ENCODE assay signal across 8 mouse cellular contexts in genomic region chr16:98081140-98081539, GRCm38 (mm10). TPM values are rescaled to one million over a fixed set of nuclear protein-coding genes. Genes with fewer than 3 reads are reported as not detected.
DNase-seq lines count a peak whose midpoint lies in the region; ATAC-seq lines count a peak whose summit lies in the region.
"Not testable (repeated sequence)": the region's sequence is repeated elsewhere in the genome, so short reads cannot be mapped to it uniquely, and the experiment has no call there.

No protein-coding gene starts in this region.

- H3K4me2 ChIP-seq in embryonic facial prominence, embryonic 13.5 days: peak overlapping the region; percentile 69
- peak overlapping the region; percentile 84 for H3K4me2 ChIP-seq in hindbrain, embryonic 16.5 days (ENCODE audit: low read length)
- H3K4me2 ChIP-seq in limb, embryonic 11.5 days (ENCODE audit: low read depth, severe bottlenecking): peak overlapping the region; percentile 46
- peak overlapping the region; percentile 81 for H3K4me2 ChIP-seq in lung, embryonic 15.5 days

- H3K9me3 ChIP-seq in embryonic facial prominence, embryonic 13.5 days: peaks cover 12% of the 10 kb centered on the region
- H3K9me3 ChIP-seq in heart, embryonic 10.5 days; hindbrain, embryonic 16.5 days (ENCODE audit: control insufficient read depth, low read length); limb, embryonic 11.5 days (ENCODE audit: control insufficient read depth, low read length); lung, embryonic 15.5 days: not testable (repeated sequence)

- not testable (repeated sequence) for H3K27ac ChIP-seq in embryonic facial prominence, embryonic 13.5 days; heart, embryonic 10.5 days; hindbrain, embryonic 16.5 days (ENCODE audit: low read depth, low read length); limb, embryonic 11.5 days (replicated peaks; ENCODE audit: low read depth, low read length)
- peak overlapping the region; percentile 92; the same call in 1 of the 2 replicates for H3K27ac ChIP-seq in lung, embryonic 15.5 days

- not testable (repeated sequence) for H3K36me3 ChIP-seq in embryonic facial prominence, embryonic 13.5 days; heart, embryonic 10.5 days; hindbrain, embryonic 16.5 days (ENCODE audit: control insufficient read depth, insufficient read depth, low read length); limb, embryonic 11.5 days (ENCODE audit: control insufficient read depth, insufficient read depth, low read length); lung, embryonic 15.5 days

- H3K4me1 ChIP-seq in embryonic facial prominence, embryonic 13.5 days; heart, embryonic 10.5 days; hindbrain, embryonic 16.5 days (ENCODE audit: control insufficient read depth, insufficient read depth, low read depth, low read length); limb, embryonic 11.5 days (ENCODE audit: control insufficient read depth, insufficient read depth, low read length): not testable (repeated sequence)
- peaks cover 12% of the 10 kb centered on the region; the same call in 1 of the 2 replicates for H3K4me1 ChIP-seq in lung, embryonic 15.5 days

- ATAC-seq in embryonic facial prominence, embryonic 13.5 days (ENCODE audit: insufficient number of reproducible peaks, insufficient read depth, low FRiP score, low TSS enrichment, low read depth); hindbrain, embryonic 16.5 days; limb, embryonic 11.5 days (ENCODE audit: insufficient number of reproducible peaks, low FRiP score, low TSS enrichment, low read depth); lung, embryonic 15.5 days (ENCODE audit: borderline replicate concordance, extremely low read depth, low FRiP score, low TSS enrichment): not testable (repeated sequence)

- WGBS in embryonic facial prominence, embryonic 13.5 days: 86% methylated on average over 1 of the region's 1 CpGs
- WGBS in heart, embryonic 10.5 days: 69% methylated on average over 1 of the region's 1 CpGs
- 50% methylated on average over 1 of the region's 1 CpGs for WGBS in hindbrain, embryonic 16.5 days
- 96% methylated on average over 1 of the region's 1 CpGs for WGBS in limb, embryonic 11.5 days
- WGBS in lung, embryonic 15.5 days: 78% methylated on average over 1 of the region's 1 CpGs

- H3K9ac ChIP-seq in embryonic facial prominence, embryonic 13.5 days: peak overlapping the region; percentile 79
- H3K9ac ChIP-seq in hindbrain, embryonic 16.5 days (ENCODE audit: low read depth, low read length); limb, embryonic 11.5 days (ENCODE audit: low read length): not testable (repeated sequence)
- peak overlapping the region; percentile 61 for H3K9ac ChIP-seq in lung, embryonic 15.5 days

- DNase-seq in 3T3-L1 (ENCODE audit: low read depth, low spot score) (peak; percentile 47), adipocyte (ENCODE audit: low spot score) (peak; percentile 52)
- DNase-seq in heart, embryonic 10.5 days (ENCODE audit: low spot score); limb, embryonic 11.5 days (ENCODE audit: low spot score): not testable (repeated sequence)
- DNase-seq in naive thymus-derived CD4-positive, alpha-beta T cell, adult 2 months (ENCODE audit: low read depth): peak; percentile 6

- peak overlapping the region; percentile 75 for H3K4me3 ChIP-seq in embryonic facial prominence, embryonic 13.5 days
- peak overlapping the region; percentile 78 for H3K4me3 ChIP-seq in heart, embryonic 10.5 days
- peak overlapping the region; percentile 72 for H3K4me3 ChIP-seq in hindbrain, embryonic 16.5 days (ENCODE audit: low read length)
- peak overlapping the region; percentile 74 for H3K4me3 ChIP-seq in limb, embryonic 11.5 days (ENCODE audit: low read depth, low read length)
- H3K4me3 ChIP-seq in lung, embryonic 15.5 days: peak overlapping the region; percentile 86

- H3K27me3 ChIP-seq in embryonic facial prominence, embryonic 13.5 days; heart, embryonic 10.5 days (ENCODE audit: insufficient read depth, poor library complexity, severe bottlenecking); hindbrain, embryonic 16.5 days (replicated peaks; ENCODE audit: control insufficient read depth, insufficient read depth, low read length); limb, embryonic 11.5 days (ENCODE audit: control insufficient read depth, insufficient read depth, low read length); lung, embryonic 15.5 days: not testable (repeated sequence)

RNA-seq across cellular contexts. Expression of gene A630089N07Rik, which starts 1.1 kb away (rescaled TPM):
- polyA plus RNA-seq in embryonic facial prominence, embryonic 13.5 days (2015; fragmentation: Nextera tagmentation; extraction: Ambion mirVana): 26.3 and 31.4 TPM in 2 replicates
- 20.2 and 25.5 TPM in 2 replicates for polyA plus RNA-seq in heart, embryonic 10.5 days (2016; fragmentation: Nextera tagmentation; extraction: Ambion mirVana)
- 12.8 TPM in 2 replicates for polyA plus RNA-seq in hindbrain, embryonic 16.5 days (2015; fragmentation: Nextera tagmentation; extraction: Ambion mirVana)
- polyA plus RNA-seq in limb, embryonic 11.5 days (2014; fragmentation: Nextera tagmentation; extraction: Ambion mirVana): 31.7 and 35.4 TPM in 2 replicates
- 20.2 and 23.4 TPM in 2 replicates for polyA plus RNA-seq in lung, embryonic 15.5 days (2015; fragmentation: Nextera tagmentation; extraction: Ambion mirVana)
